Mouse (Mus musculus) midbrain, embryonic 14.5 days (tissue): ENCODE data around the gene Hdac5. TPM values are rescaled to one million over a fixed set of nuclear protein-coding genes. Genes with fewer than 3 reads are reported as not detected.

Experiments used
- ATAC-seq: fragments of 200-750 bp; cut with Nextera tagmentation; 2 replicates; pipeline ENCODE4 v1.8.0; 2017; ENCODE audit warnings: moderate number of reproducible peaks, moderate library complexity; ENCODE audit not compliant: low FRiP score, low TSS enrichment
- DNase-seq: peaks from one replicate; pipeline ENCODE4 v3.0.0-alpha.2; 2015
- H3K27ac ChIP-seq: fragments of 300-500 bp; sonication (generic); replicated peaks from 2 replicates; pipeline ENCODE4 v1.5.1; 2014; ENCODE audit warnings: mild to moderate bottlenecking, low read depth, low read length, moderate library complexity
- H3K27me3 ChIP-seq: fragments of 300-500 bp; sonication (generic); 2 replicates; pipeline ENCODE4 v1.6.1; 2014; ENCODE audit warnings: low read length, control low read depth, mixed read lengths; ENCODE audit not compliant: control insufficient read depth, insufficient read depth
- H3K36me3 ChIP-seq: fragments of 300-500 bp; sonication (generic); 2 replicates; pipeline ENCODE4 v1.6.1; 2014; ENCODE audit warnings: low read length, control low read depth; ENCODE audit not compliant: control insufficient read depth, insufficient read depth
- H3K4me1 ChIP-seq: fragments of 300-500 bp; sonication (generic); 2 replicates; pipeline ENCODE4 v1.6.1; 2014; ENCODE audit warnings: mild to moderate bottlenecking, antibody characterized with exemption, low read length, control low read depth; ENCODE audit not compliant: control insufficient read depth, insufficient read depth
- H3K4me2 ChIP-seq: fragments of 300-500 bp; sonication (generic); 2 replicates; pipeline ENCODE4 v1.6.1; 2014; ENCODE audit warnings: mild to moderate bottlenecking, low read length, moderate library complexity
- H3K4me3 ChIP-seq: fragments of 300-500 bp; sonication (generic); replicated peaks from 2 replicates; pipeline ENCODE4 v1.5.1; 2014; ENCODE audit warnings: low read depth, low read length
- H3K9ac ChIP-seq: fragments of 300-500 bp; sonication (generic); replicated peaks from 2 replicates; pipeline ENCODE4 v1.6.1; 2014; ENCODE audit warnings: mild to moderate bottlenecking, low read length, moderate library complexity
- H3K9me3 ChIP-seq: fragments of 300-500 bp; sonication (generic); 2 replicates; pipeline ENCODE4 v1.6.1; 2016; ENCODE audit warnings: low read length, control low read depth, mixed read lengths; ENCODE audit not compliant: control insufficient read depth
- WGBS: fragments of 180-500 bp; shearing (Covaris S2); extraction: QIAGEN DNeasy Blood & Tissue Kit; methylation state at CpG from one replicate; pipeline ENCODE4 v1.1.7; 2014; 5-methylcytosine and 5-hydroxymethylcytosine counted together
- polyA plus RNA-seq: library from polyadenylated mRNA; unstranded; fragments of >200 nt; fragmentation: Nextera tagmentation; extraction: Ambion mirVana; gene quantifications from 2 replicates; pipeline ENCODE4 v1.2.1, GENCODE M21; 2014

The Hdac5 gene
- polyA plus RNA-seq, 1 experiment from 2014 or later: 56.6 TPM

DNA sequence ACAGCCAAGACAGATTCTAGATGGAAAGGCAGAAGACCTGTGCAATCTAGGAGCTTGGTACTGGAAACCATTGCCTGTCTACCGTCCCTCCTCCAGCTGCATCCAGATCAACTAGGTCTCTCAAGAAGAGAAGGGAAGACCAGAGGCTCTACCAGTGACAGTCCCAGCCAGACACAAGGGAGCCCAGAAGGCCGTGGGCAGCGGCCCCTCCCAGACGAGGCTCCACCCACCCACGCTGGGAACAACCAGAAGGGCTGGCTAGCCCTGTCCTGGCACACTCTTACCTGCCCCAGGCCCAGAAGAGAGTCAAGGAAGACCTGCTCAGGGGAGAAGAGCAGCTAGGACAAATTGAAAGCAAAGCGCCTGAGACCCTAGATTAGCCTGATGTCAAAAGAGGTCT, 9.5 kb downstream of the Hdac5 start:
- Histone ChIP-seq H3K9me3 (no peaks in the 10 kb centered on the region), H3K27me3 (no peaks in the 10 kb centered on the region), H3K27ac (no peak overlapping the region), H3K4me3 (no peak overlapping the region), H3K9ac (no peak overlapping the region), H3K4me1 (peaks cover 55% of the 10 kb centered on the region), H3K4me2 (no peak overlapping the region), H3K36me3 (peaks cover 47% of the 10 kb centered on the region)
- no peak for DNase-seq
- no peak for ATAC-seq
- WGBS: 72% methylated on average over 6 of the region's 6 CpGs

DNA sequence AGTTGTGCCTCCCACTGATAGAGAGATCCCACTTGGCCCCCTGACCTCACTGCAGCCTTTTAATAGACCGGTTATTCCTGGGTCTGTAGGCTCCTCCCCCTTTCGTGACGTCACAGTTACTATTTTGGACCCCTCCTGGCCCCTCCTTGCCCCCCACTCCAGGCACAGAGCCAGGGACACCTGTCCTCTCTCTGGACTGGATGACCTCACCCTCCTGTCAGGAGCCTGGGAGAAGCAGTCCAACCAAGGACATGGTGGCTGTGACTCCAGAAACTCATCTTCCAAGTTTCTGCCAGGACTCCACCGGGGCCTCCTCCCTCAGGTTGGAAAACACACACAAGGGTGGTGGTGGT, 10.0 kb downstream of the Hdac5 start:
- DNase-seq: no peak
- Histone ChIP-seq H3K4me2 (no peak overlapping the region), H3K4me1 (peaks cover 52% of the 10 kb centered on the region), H3K36me3 (peaks cover 47% of the 10 kb centered on the region), H3K27ac (no peak overlapping the region), H3K27me3 (no peaks in the 10 kb centered on the region), H3K4me3 (no peak overlapping the region), H3K9me3 (no peaks in the 10 kb centered on the region), H3K9ac (no peak overlapping the region)
- WGBS: 75% methylated on average over 4 of the region's 4 CpGs
- no peak for ATAC-seq

DNA sequence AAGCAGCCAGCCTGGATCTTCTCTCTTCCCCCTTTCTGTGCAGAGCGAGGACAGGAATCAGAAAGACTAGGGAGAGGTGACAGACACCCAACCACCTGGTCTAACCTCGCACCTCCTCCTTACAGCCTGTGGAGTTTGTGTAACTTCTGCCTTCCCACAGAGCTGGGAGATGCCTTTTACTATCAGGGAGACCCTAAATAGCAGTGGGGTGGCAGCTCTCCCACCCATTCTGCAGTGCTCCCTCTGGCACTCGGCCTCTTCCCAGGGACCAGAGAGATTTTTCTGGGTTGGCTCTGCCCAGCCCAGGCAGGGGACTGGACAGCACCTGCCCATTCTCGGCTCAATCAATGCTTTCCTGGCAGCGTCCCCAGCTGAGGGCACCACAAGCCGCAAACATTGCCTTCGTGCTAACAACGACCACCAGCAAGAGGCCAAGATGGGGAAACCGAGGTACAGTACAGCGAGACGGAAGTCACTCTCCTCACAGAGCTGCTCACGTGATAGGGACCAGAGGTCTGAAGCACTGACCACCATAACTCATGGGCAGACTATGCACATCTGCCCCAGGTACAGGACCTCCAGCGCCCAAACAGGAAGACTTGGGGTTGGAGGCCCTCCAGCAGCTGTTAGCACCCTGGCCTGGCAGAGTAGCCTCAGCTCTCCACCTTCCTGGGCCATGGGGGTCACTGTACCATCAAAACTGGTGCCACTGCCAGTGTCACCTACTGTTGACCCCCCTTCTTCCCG, 10.5 kb downstream of the Hdac5 start:
- H3K4me2 ChIP-seq: peak overlapping the region; percentile 39
- no peak for ATAC-seq
- H3K9ac ChIP-seq: 0 out of 2 replicates have a peak overlapping the region, but pooled peaks have one; percentile 29
- H3K4me3 ChIP-seq: no peak overlapping the region
- no peak for DNase-seq
- peaks cover 46% of the 10 kb centered on the region for H3K36me3 ChIP-seq
- no peaks in the 10 kb centered on the region for H3K9me3 ChIP-seq
- H3K27me3 ChIP-seq: no peaks in the 10 kb centered on the region
- 74% methylated on average over 14 of the region's 14 CpGs for WGBS
- H3K4me1 ChIP-seq: peaks cover 50% of the 10 kb centered on the region
- H3K27ac ChIP-seq: peak overlapping the region; percentile 73

DNA sequence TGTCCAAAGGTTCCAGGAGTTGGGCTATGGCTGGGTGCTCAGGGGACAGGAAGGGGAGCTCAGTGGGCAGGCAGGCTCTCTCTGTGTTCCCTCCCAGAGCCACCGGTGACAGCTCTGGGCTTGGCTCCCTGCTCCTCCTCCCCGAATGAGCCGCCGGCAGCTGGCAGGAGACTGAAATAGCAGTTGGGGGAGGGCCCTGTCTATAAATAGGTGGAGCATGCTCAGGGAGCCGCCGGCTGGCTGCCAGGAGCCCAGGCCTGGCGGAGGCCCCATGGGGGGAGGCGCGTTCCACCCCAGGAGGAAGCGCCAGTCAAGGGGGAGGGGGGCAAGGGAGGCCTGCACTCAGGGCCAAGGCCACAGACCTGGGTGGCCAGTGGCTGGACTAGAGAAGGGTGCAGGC, 11.2 kb downstream of the Hdac5 start:
- H3K36me3 ChIP-seq: peaks cover 43% of the 10 kb centered on the region
- ATAC-seq: peak; percentile 66
- 0% methylated on average over 10 of the region's 10 CpGs for WGBS
- peak overlapping the region; percentile 73 for H3K27ac ChIP-seq
- peaks cover 48% of the 10 kb centered on the region for H3K4me1 ChIP-seq
- H3K4me3 ChIP-seq: peak overlapping the region; percentile 16; the same call in 1 of the 2 replicates
- H3K27me3 ChIP-seq: no peaks in the 10 kb centered on the region
- DNase-seq: peak; percentile 86
- H3K9me3 ChIP-seq: no peaks in the 10 kb centered on the region
- H3K4me2 ChIP-seq: peak overlapping the region; percentile 39
- H3K9ac ChIP-seq: peak overlapping the region; percentile 29; the same call in 1 of the 2 replicates

DNA sequence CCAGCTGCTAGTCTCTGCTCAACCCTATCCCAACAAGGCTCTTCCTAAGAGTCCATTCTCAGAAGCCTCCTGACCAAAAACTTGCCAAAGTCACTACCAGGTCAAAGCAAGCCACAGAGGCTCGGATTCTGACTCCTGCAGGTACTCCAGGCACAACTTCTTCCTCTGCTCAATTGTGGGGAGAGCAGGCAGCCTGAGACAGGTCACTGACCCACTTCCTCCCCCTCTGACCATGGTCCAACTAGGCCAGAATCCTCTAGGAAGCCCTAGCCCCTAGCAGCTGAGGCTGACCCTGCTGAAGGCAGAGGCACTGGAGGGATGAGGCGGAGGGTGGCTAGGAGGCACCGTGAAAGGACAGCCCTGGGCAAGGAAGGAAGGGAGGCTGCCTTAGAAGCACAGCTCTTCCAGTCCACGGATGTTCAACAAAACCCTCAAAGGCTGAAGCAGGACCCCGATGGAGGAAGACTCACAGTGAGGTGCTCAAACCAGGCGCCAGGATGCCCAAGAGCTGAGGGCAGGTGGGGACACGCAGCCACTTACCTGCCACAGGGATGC, 12.0 kb downstream of the Hdac5 start:
- Histone ChIP-seq H3K27me3 (no peaks in the 10 kb centered on the region), H3K9me3 (no peaks in the 10 kb centered on the region), H3K36me3 (peaks cover 35% of the 10 kb centered on the region), H3K27ac (peak overlapping the region; percentile 73), H3K4me2 (peak overlapping the region; percentile 39), H3K9ac (peak overlapping the region; percentile 29; the same call in 1 of the 2 replicates), H3K4me3 (peak overlapping the region; percentile 16; the same call in 1 of the 2 replicates), H3K4me1 (peaks cover 48% of the 10 kb centered on the region)
- ATAC-seq (no peak), DNase-seq (no peak)
- WGBS: 84% methylated on average over 7 of the region's 7 CpGs

DNA sequence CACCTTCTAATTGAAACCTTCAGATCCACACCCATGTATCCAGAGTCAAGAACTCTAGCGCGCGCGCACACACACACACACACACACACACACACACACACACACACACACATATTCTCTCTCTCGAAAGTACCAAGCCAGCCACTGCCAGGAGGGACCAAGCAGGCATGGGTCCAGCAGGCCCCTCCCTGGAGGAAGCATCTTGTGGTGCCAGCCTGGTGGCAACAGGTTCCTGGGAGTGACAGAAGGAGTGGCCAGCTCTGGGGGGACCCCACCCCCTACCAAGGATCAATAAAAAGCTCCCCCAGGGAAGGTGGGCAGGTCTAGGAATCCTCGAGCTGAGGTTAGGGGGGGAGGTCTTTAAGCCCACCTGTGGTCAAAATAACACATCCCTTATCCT, 12.6 kb downstream of the Hdac5 start:
- no peak for ATAC-seq
- peaks cover 32% of the 10 kb centered on the region for H3K36me3 ChIP-seq
- no peak overlapping the region for H3K4me3 ChIP-seq
- no peak overlapping the region for H3K27ac ChIP-seq
- H3K4me2 ChIP-seq: no peak overlapping the region
- no peaks in the 10 kb centered on the region for H3K27me3 ChIP-seq
- 85% methylated on average over 6 of the region's 6 CpGs for WGBS
- H3K9ac ChIP-seq: no peak overlapping the region
- DNase-seq: no peak
- H3K9me3 ChIP-seq: no peaks in the 10 kb centered on the region
- H3K4me1 ChIP-seq: peaks cover 48% of the 10 kb centered on the region

DNA sequence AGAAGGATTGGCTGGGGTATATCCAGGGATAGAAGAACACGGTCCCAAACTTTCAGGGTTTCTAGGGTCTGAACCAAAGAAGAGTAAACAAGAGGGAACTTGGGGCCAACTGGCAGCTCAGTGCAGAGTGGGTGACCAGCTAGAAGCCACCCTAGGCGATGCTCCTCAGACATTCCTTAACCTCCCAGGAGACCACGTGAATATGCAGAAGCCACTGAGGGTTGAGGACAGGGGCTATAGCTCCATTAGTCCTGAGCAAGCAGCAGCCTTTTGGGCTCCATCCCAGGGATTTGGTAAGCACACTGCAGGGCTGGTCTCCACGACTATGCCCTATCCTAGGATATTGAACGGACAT, 13.1 kb downstream of the Hdac5 start:
- no peak overlapping the region for H3K27ac ChIP-seq
- H3K36me3 ChIP-seq: peaks cover 31% of the 10 kb centered on the region
- H3K4me3 ChIP-seq: no peak overlapping the region
- 0 out of 2 replicates have a peak overlapping the region, but pooled peaks have one; percentile 9 for H3K9ac ChIP-seq
- no peaks in the 10 kb centered on the region for H3K27me3 ChIP-seq
- DNase-seq: no peak
- H3K9me3 ChIP-seq: no peaks in the 10 kb centered on the region
- no peak for ATAC-seq
- no peak overlapping the region for H3K4me2 ChIP-seq
- peaks cover 48% of the 10 kb centered on the region for H3K4me1 ChIP-seq
- 62% methylated on average over 5 of the region's 5 CpGs for WGBS

DNA sequence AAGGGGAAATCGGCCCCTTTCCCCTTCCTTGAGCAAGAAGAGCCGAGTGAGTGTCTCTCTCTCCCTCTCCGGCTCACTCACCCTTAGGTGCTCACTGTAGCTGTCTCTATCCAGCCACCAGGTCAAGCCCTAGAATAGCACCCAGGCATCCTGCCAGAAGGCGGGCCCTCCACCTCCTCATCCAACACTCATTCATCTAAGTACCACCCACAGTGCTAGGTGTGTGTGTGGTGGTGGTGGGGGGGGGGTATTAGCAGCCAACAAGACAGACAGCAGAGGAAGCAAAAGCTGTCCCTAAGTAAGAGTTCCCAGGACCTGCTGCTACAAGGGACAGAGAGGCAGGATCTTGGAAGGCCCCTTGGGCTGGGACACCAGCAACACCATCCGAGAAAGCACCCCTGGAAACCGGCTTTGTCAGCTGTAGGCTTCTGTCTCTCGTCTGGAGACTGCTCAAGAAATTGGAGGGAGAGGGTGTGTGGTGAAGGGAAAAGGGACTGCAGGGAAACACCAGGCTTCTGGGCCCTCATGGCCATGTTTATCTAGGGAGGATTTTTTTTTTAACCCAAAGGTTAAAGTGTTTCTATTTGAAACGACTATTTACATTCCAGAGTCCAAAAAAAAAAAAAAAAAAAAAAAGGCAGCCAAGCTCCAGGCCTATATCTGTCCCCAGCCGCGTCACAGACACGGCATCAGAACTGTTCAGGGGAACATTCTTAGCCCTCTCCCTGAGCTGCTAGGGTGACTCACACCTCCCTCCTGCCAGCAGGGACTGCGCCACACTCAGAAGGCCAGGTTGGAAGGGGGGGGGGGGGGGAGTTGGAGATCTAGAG, 13.7 kb downstream of the Hdac5 start:
- DNase-seq (no peak), ATAC-seq (no peak)
- Histone ChIP-seq H3K9ac (no peak overlapping the region), H3K9me3 (no peaks in the 10 kb centered on the region), H3K27ac (no peak overlapping the region), H3K36me3 (peaks cover 31% of the 10 kb centered on the region), H3K4me2 (no peak overlapping the region), H3K4me1 (peaks cover 48% of the 10 kb centered on the region), H3K4me3 (no peak overlapping the region), H3K27me3 (no peaks in the 10 kb centered on the region)
- WGBS: 52% methylated on average over 12 of the region's 12 CpGs
